Mouse (Mus musculus) heart, embryonic 15.5 days (tissue): ENCODE data around the gene 4933402N03Rik. TPM values are rescaled to one million over a fixed set of nuclear protein-coding genes. Genes with fewer than 3 reads are reported as not detected.

Source experiments
- ATAC-seq: fragments of 200-750 bp; cut with Nextera tagmentation; replicated peaks from 2 replicates; pipeline ENCODE4 v1.8.0; 2017; ENCODE audit warnings: low read depth, moderate TSS enrichment; ENCODE audit not compliant: insufficient number of reproducible peaks, insufficient read depth, low FRiP score
- H3K27ac ChIP-seq: fragments of 300-500 bp; sonication (generic); 2 replicates; pipeline ENCODE4 v1.5.1; 2015; ENCODE audit warnings: mild to moderate bottlenecking, inconsistent platforms
- H3K27me3 ChIP-seq: fragments of 300-500 bp; sonication (generic); 2 replicates; pipeline ENCODE4 v1.6.1; 2015; ENCODE audit warnings: inconsistent platforms
- H3K36me3 ChIP-seq: fragments of 300-500 bp; sonication (generic); 2 replicates; pipeline ENCODE4 v1.6.1; 2015; ENCODE audit warnings: mild to moderate bottlenecking, inconsistent platforms
- H3K4me1 ChIP-seq: fragments of 300-500 bp; sonication (generic); replicated peaks from 2 replicates; pipeline ENCODE4 v1.6.1; 2015; ENCODE audit warnings: inconsistent platforms
- H3K4me2 ChIP-seq: fragments of 300-500 bp; sonication (generic); 2 replicates; pipeline ENCODE4 v1.6.1; 2015; ENCODE audit warnings: inconsistent platforms, mild to moderate bottlenecking, moderate library complexity
- H3K4me3 ChIP-seq: fragments of 300-500 bp; sonication (generic); 2 replicates; pipeline ENCODE4 v1.5.1; 2015; ENCODE audit warnings: mild to moderate bottlenecking, inconsistent platforms
- H3K9ac ChIP-seq: fragments of 300-500 bp; sonication (generic); 2 replicates; pipeline ENCODE4 v1.6.1; 2015; ENCODE audit warnings: mild to moderate bottlenecking, inconsistent platforms
- H3K9me3 ChIP-seq: fragments of 300-500 bp; sonication (generic); replicated peaks from 2 replicates; pipeline ENCODE4 v1.6.1; 2016; ENCODE audit warnings: inconsistent platforms
- WGBS: fragments of 180-500 bp; shearing (Covaris S2); methylation state at CpG from one replicate; pipeline ENCODE4 v1.1.7; 2015; ENCODE audit warnings: mixed read lengths; 5-methylcytosine and 5-hydroxymethylcytosine counted together
- polyA plus RNA-seq: library from polyadenylated mRNA; unstranded; fragments of >200 nt; fragmentation: Nextera tagmentation; extraction: Ambion mirVana; gene quantifications from 2 replicates; pipeline ENCODE4 v1.2.1, GENCODE M21; 2015

The 4933402N03Rik gene
- polyA plus RNA-seq: not detected in 2 replicates

DNA sequence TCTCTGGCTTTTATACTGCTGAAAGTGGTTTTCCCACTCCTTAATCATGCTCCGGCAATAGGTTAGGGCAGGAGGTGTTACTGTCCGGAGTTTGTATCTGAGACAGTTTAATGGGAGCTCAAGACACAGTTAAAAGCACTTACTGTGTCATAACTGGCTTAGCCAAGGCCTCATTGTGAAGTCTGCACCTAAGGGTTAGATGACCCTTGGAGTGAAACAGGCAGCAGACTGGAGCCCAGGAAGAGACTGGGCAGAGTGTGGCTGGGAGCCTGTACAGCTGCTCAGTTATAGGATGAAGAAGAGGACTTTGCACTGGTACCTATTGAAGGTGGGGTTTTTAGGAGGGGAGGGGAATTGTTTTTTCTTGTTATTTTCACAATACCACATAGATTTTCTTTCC, at the start of gene 4933402N03Rik:
Gene 4933402N03Rik, minus strand, starts transcription at position 101 of the 400 bp plus-strand sequence.
- Histone ChIP-seq H3K4me2 (no peak within 1 kb of the TSS), H3K27me3 (peaks cover 7% of the 10 kb centered on the region; the same call in 1 of the 2 replicates), H3K9ac (no peak within 1 kb of the TSS), H3K4me3 (no peak within 1 kb of the TSS), H3K4me1 (no peaks in the 10 kb centered on the region), H3K36me3 (no peaks in the 10 kb centered on the region), H3K27ac (no peak within 1 kb of the TSS), H3K9me3 (no peaks in the 10 kb centered on the region)
- WGBS: 80% methylated on average over 2 of the region's 2 CpGs
- ATAC-seq: no peak

DNA sequence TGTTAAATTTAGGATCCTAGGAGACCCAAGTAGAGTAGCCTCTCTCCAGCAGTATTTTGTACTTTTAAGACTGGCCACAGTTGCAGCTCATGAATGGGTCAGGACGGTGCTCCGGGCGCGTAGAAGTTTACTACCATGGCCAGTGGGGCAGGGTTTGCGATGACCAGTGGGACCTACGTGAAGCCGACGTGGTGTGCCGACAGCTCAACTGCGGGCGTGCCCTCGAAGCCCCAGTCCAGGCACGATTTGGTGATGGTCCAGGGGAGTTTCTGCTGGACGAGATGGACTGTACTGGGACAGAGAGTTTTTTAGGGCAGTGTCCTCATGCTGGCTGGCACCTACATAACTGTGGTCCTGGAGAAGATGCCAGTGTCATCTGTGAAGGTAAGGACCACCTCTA, 41.9 kb upstream of the 4933402N03Rik start:
- Histone ChIP-seq H3K9me3 (no peaks in the 10 kb centered on the region), H3K4me1 (no peaks in the 10 kb centered on the region), H3K4me3 (no peak overlapping the region), H3K27me3 (no peaks in the 10 kb centered on the region), H3K27ac (no peak overlapping the region), H3K9ac (no peak overlapping the region), H3K4me2 (no peak overlapping the region), H3K36me3 (no peaks in the 10 kb centered on the region)
- WGBS: 90% methylated on average over 14 of the region's 14 CpGs
- ATAC-seq: no peak

DNA sequence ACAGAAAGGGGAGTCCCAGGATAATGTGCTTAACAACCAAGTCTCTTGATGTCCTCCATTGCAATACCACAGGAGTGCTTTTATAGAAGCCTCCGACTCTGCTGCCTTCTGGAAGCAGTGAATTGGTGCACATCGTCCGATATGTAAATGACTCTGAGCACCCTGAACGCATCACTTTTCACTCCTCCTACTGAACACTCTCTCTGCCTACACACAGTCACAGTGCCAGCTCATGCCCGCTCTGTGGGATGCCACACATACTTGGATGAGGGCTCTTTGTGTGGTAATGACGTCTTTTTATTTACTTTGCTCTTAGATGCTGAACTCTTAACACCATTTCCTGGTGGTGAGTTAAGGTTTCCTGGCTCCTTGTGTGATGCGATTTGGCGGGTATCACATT, 40.9 kb upstream of the 4933402N03Rik start:
- WGBS: 66% methylated on average over 8 of the region's 8 CpGs

DNA sequence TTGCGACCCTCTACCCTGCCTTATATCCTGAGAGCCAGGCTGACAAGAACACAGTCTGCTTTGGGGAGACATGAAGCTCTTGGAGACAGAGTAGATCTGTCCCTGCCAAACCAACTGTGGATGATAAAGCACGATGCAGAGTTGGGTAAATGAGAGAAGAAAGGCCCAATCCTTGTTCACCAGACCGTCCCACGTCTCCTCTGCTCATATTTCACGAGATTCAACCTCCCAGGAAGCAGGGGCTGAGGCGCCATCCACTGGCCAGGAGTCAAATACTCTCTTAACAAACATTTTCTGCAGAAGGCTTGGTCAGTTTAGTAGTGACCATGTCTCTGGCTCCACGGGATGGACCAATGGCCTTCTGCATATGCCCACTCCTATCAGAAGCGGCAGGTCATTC, 38.2 kb upstream of the 4933402N03Rik start:
- ATAC-seq: no peak
- Histone ChIP-seq H3K4me3 (no peak overlapping the region), H3K36me3 (no peaks in the 10 kb centered on the region), H3K27ac (no peak overlapping the region), H3K27me3 (no peaks in the 10 kb centered on the region), H3K9me3 (no peaks in the 10 kb centered on the region), H3K4me2 (no peak overlapping the region), H3K9ac (no peak overlapping the region), H3K4me1 (no peaks in the 10 kb centered on the region)
- 58% methylated on average over 8 of the region's 8 CpGs for WGBS

More for the DNA sequence above, 40.9 kb upstream of the 4933402N03Rik start:
- Histone ChIP-seq H3K27me3 (no peaks in the 10 kb centered on the region), H3K4me2 (no peak overlapping the region), H3K4me1 (no peaks in the 10 kb centered on the region), H3K4me3 (no peak overlapping the region), H3K9me3 (no peaks in the 10 kb centered on the region), H3K27ac (no peak overlapping the region), H3K36me3 (no peaks in the 10 kb centered on the region), H3K9ac (no peak overlapping the region)
- no peak for ATAC-seq

DNA sequence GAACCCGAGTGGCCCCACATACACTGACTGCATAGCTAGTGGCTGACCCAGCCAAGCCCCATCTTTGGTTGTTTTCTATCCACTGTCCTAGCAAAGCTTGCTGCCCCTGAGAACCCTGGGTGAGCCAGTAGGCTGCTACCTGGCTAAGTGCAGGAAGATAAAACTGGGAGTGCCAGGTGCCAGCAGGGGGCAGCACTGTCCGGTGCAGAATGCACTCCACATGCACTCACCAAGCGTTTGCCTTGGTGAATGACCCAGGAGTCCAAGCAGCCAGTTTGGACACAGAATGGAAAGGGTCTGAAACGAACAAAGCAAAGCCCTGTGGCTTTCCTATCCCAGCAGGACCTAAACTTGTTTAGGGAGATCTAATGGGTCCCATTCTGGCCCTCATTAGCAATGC, 36.6 kb upstream of the 4933402N03Rik start:
- no peak for ATAC-seq

DNA sequence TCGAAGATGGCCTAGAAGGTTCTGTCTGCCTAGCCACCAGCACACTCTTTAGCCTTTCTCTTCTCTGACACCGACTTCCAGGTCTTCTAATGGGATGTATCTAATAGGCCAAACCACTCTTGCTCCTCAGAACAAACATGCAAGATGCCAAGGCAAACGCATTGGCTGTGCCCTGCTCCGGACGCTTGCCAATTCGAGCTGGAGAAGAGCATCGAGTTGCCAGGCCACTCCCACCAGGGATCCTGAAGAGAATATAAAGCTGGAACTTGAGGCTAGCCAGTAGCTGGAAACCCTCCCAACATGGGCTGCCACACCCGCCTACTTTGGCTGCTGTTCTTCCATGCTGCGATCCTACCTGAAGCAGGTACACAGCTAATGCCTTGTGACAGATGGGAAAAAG, 28.0 kb upstream of the 4933402N03Rik start, which contains the start of gene 5430419D17Rik:
Gene 5430419D17Rik, plus strand, starts transcription at position 282 of the 400 bp plus-strand sequence.
- no peaks in the 10 kb centered on the region for H3K27me3 ChIP-seq
- ATAC-seq: no peak
- no peak within 1 kb of the TSS for H3K4me3 ChIP-seq
- no peak within 1 kb of the TSS for H3K4me2 ChIP-seq
- H3K27ac ChIP-seq: no peak within 1 kb of the TSS
- H3K9me3 ChIP-seq: no peaks in the 10 kb centered on the region
- H3K9ac ChIP-seq: no peak within 1 kb of the TSS
- WGBS: 83% methylated on average over 9 of the region's 9 CpGs
- H3K4me1 ChIP-seq: no peaks in the 10 kb centered on the region
- H3K36me3 ChIP-seq: no peaks in the 10 kb centered on the region

More for the DNA sequence above, 36.6 kb upstream of the 4933402N03Rik start:
- Histone ChIP-seq H3K27me3 (no peaks in the 10 kb centered on the region), H3K36me3 (no peaks in the 10 kb centered on the region), H3K27ac (no peak overlapping the region), H3K4me2 (no peak overlapping the region), H3K9me3 (no peaks in the 10 kb centered on the region), H3K4me3 (no peak overlapping the region), H3K4me1 (no peaks in the 10 kb centered on the region), H3K9ac (no peak overlapping the region)
- 40% methylated on average over 4 of the region's 4 CpGs for WGBS

DNA sequence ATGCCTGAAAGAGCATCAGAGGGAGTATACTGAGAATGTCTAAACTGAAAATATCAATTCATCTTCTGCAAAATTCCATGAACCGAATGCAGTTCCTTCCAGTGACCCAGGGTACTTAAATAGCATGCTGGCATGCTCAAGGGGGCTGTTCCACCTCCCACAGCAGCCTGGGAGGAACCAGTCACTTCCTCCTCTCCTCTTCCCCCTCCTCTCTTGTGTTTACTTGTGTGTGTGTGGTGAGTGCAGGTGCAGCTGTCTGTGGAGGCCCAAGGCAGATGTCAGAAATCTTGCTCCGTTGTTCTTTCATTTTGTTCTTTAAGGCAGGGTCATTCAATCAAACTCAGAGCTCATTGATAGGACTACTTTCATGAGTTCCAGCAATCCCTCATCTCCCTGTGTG, 23.0 kb upstream of the 4933402N03Rik start:
- no peak overlapping the region for H3K9ac ChIP-seq
- ATAC-seq: no peak
- no peaks in the 10 kb centered on the region for H3K4me1 ChIP-seq
- no peak overlapping the region for H3K4me3 ChIP-seq
- WGBS: 37% methylated on average over 2 of the region's 2 CpGs
- no peaks in the 10 kb centered on the region for H3K36me3 ChIP-seq
- H3K4me2 ChIP-seq: no peak overlapping the region
- H3K9me3 ChIP-seq: no peaks in the 10 kb centered on the region
- no peak overlapping the region for H3K27ac ChIP-seq
- H3K27me3 ChIP-seq: no peaks in the 10 kb centered on the region

DNA sequence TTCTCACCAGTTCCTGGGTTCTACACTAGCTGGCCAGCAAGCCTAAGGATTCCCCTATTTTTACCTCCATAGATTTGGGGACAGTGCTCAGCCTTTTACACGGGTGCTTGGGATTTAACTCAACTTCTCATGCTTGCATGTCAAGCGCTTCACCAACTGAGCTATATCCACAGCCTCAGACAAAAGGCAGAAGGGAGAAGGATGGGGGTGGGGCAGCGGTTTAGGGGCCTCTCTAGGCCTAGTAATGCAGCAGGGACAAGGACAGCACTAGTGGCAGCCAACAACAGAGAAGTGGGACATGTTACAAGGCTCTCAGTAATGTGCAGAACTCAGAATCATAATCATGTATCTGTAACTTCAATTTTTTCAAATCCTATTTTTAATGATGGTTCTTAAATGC, 21.7 kb upstream of the 4933402N03Rik start:
- no peaks in the 10 kb centered on the region for H3K36me3 ChIP-seq
- H3K4me3 ChIP-seq: no peak overlapping the region
- no peaks in the 10 kb centered on the region for H3K27me3 ChIP-seq
- no peaks in the 10 kb centered on the region for H3K9me3 ChIP-seq
- ATAC-seq: no peak
- no peak overlapping the region for H3K9ac ChIP-seq
- H3K27ac ChIP-seq: no peak overlapping the region
- WGBS: 65% methylated on average over 3 of the region's 3 CpGs
- no peak overlapping the region for H3K4me2 ChIP-seq
- no peaks in the 10 kb centered on the region for H3K4me1 ChIP-seq

DNA sequence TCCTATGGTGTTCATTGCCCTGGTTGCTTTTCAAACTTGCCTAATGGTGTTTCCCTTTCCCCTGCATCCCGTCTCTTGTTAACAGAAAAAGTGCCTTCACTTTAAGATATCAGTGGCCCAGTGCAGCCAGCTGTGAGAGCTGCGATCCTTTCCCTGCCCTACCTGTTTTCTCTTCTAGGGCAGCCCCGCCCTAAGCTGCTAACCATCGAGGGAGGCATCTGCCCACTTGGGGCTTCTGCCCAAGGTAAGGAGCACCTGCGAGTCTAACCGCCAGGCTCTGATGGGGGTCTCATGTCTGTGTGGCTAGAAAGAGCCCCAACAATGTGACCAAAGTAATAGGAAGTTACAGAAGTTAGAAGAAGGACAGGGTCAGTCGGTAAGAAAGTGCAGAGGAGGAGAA, 16.1 kb upstream of the 4933402N03Rik start:
- Histone ChIP-seq H3K4me1 (no peaks in the 10 kb centered on the region), H3K9ac (no peak overlapping the region), H3K9me3 (no peaks in the 10 kb centered on the region), H3K4me3 (no peak overlapping the region), H3K4me2 (no peak overlapping the region), H3K27me3 (no peaks in the 10 kb centered on the region), H3K27ac (no peak overlapping the region), H3K36me3 (no peaks in the 10 kb centered on the region)
- WGBS: 56% methylated on average over 7 of the region's 7 CpGs
- ATAC-seq: no peak

DNA sequence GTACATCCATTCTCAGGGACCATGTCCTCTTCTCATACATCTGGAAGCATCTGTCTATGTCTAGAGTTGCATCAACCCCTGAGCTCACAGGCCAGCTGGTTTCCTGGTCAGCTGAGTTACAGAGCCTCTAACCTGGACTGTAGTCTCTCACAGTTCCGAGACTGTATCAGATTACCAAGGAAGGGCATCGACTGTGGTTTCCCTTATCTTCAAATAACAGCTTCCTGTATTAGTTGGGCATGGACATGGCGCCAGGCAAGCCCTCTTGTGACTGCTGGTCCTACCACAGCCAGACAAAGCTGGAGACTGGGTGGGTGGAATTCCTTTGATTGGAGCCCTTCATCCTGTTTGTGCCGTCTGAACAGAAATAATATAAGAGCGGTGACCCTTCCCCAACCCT, 6.9 kb upstream of the 4933402N03Rik start:
- WGBS: 64% methylated on average over 5 of the region's 5 CpGs
- Histone ChIP-seq H3K4me3 (no peak overlapping the region), H3K4me1 (no peaks in the 10 kb centered on the region), H3K9ac (no peak overlapping the region), H3K27ac (no peak overlapping the region), H3K36me3 (no peaks in the 10 kb centered on the region), H3K27me3 (no peaks in the 10 kb centered on the region), H3K9me3 (no peaks in the 10 kb centered on the region), H3K4me2 (no peak overlapping the region)
- ATAC-seq: no peak

DNA sequence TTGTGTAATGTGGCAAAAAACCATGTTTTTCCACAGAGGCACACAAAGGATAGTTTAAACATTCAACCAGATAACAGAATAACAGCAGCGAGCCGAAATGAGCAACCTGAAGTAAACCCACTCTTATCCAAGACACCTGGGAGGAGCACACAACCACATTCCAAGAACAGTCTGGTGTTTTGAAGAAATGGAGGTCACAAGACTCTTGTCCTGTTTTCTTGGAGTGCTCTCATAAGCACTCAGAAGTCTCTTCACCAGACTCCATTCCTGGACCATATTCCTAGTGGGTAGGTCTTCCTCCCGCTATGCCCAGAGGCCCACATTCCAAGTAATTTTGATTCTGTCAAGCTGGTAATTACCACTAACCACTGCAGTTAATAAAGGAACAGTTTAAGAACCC, 4.1 kb upstream of the 4933402N03Rik start:
- Histone ChIP-seq H3K4me3 (no peak overlapping the region), H3K4me2 (no peak overlapping the region), H3K27me3 (peaks cover 7% of the 10 kb centered on the region; the same call in 1 of the 2 replicates), H3K36me3 (no peaks in the 10 kb centered on the region), H3K9ac (no peak overlapping the region), H3K4me1 (no peaks in the 10 kb centered on the region), H3K27ac (no peak overlapping the region), H3K9me3 (no peaks in the 10 kb centered on the region)
- ATAC-seq: no peak
- WGBS: 70% methylated on average over 3 of the region's 3 CpGs

DNA sequence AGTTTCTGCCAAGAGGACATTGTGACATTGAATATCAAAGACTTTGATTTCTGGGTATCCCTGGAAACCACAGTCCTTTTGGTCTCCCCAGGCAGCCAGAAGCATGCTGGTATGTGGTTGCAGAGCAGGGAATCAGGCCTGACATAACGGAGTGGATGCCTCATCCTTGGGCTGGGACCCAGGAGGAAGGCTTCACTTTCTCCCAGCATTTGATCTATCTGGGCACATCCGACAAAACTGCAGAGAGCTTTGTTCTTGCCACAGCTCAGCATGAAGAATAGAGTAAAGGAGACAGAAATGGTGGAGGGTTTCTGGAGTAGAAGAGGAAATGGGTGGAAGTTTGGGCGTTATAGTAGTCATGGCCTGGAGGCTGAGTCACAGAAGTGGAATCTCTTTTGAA, 12.9 kb downstream of the 4933402N03Rik start:
- H3K4me2 ChIP-seq: no peak overlapping the region
- ATAC-seq: no peak
- no peaks in the 10 kb centered on the region for H3K4me1 ChIP-seq
- no peaks in the 10 kb centered on the region for H3K36me3 ChIP-seq
- H3K9me3 ChIP-seq: no peaks in the 10 kb centered on the region
- no peaks in the 10 kb centered on the region; the same call in 1 of the 2 replicates for H3K27me3 ChIP-seq
- H3K27ac ChIP-seq: no peak overlapping the region
- WGBS: 63% methylated on average over 3 of the region's 3 CpGs
- H3K9ac ChIP-seq: no peak overlapping the region
- no peak overlapping the region for H3K4me3 ChIP-seq
